Mouse (Mus musculus) layer of hippocampus, adult 9-10 months (tissue): ENCODE results near the gene Npc1l1.

Source experiments
- DNase-seq: peaks from one replicate; pipeline ENCODE4 v3.0.0; 2022; ENCODE audit warnings: low spot score

The Npc1l1 gene

GRCm38 (mm10) chr11:6163062-6163461 is 66.9 kb downstream of the Npc1l1 start:
- no peak for DNase-seq

- DNase-seq, result no peak
Observed at GRCm38 (mm10) chr11:6161549-6161948, 68.4 kb downstream of the Npc1l1 start.
